Mouse (Mus musculus) intestine, embryonic 16.5 days (tissue): ENCODE results near the gene Klk1b8. TPM values are rescaled to one million over a fixed set of nuclear protein-coding genes. Genes with fewer than 3 reads are reported as not detected.
"Not testable (repeated sequence)": the region's sequence is repeated elsewhere in the genome, so short reads cannot be mapped to it uniquely, and the experiment has no call there.

ENCODE experiments used
- ATAC-seq: fragments of 200-750 bp; cut with Nextera tagmentation; 2 replicates; pipeline ENCODE4 v1.8.0; 2017; ENCODE audit warnings: moderate TSS enrichment, moderate library complexity
- H3K27ac ChIP-seq: fragments of 300-500 bp; sonication (generic); 2 replicates; pipeline ENCODE4 v1.5.1; 2014; ENCODE audit warnings: mild to moderate bottlenecking, low read length
- H3K27me3 ChIP-seq: fragments of 300-500 bp; sonication (generic); replicated peaks from 2 replicates; pipeline ENCODE4 v1.6.1; 2014; ENCODE audit warnings: low read length, control low read depth, mixed read lengths; ENCODE audit not compliant: control insufficient read depth, insufficient read depth
- H3K36me3 ChIP-seq: fragments of 300-500 bp; sonication (generic); 2 replicates; pipeline ENCODE4 v1.6.1; 2014; ENCODE audit warnings: low read length, control low read depth; ENCODE audit not compliant: control insufficient read depth, insufficient read depth
- H3K4me1 ChIP-seq: fragments of 300-500 bp; sonication (generic); 2 replicates; pipeline ENCODE4 v1.6.1; 2014; ENCODE audit warnings: low read length, control low read depth, mixed read lengths; ENCODE audit not compliant: control insufficient read depth, insufficient read depth
- H3K4me2 ChIP-seq: fragments of 300-500 bp; sonication (generic); 2 replicates; pipeline ENCODE4 v1.6.1; 2014; ENCODE audit warnings: low read depth, low read length, control low read depth
- H3K4me3 ChIP-seq: fragments of 300-500 bp; sonication (generic); 2 replicates; pipeline ENCODE4 v1.5.1; 2014; ENCODE audit warnings: mild to moderate bottlenecking, low read length
- H3K9ac ChIP-seq: fragments of 300-500 bp; sonication (generic); 2 replicates; pipeline ENCODE4 v1.6.1; 2014; ENCODE audit warnings: low read depth, low read length
- H3K9me3 ChIP-seq: fragments of 300-500 bp; sonication (generic); 2 replicates; pipeline ENCODE4 v1.6.1; 2016; ENCODE audit warnings: low read length, control low read depth; ENCODE audit not compliant: control insufficient read depth
- WGBS: fragments of 180-500 bp; shearing (Covaris S2); extraction: QIAGEN DNeasy Blood & Tissue Kit; methylation state at CpG from one replicate; pipeline ENCODE4 v1.1.7; 2014; 5-methylcytosine and 5-hydroxymethylcytosine counted together
- polyA plus RNA-seq: library from polyadenylated mRNA; unstranded; fragments of >200 nt; fragmentation: Nextera tagmentation; extraction: Ambion mirVana; gene quantifications from 2 replicates; pipeline ENCODE4 v1.2.1, GENCODE M21; 2015

The Klk1b8 gene
- polyA plus RNA-seq, 1 experiment from 2014 or later, result 1.2 TPM

GRCm38 (mm10) chr7:43975761-43976160 is 25.3 kb downstream of the Klk1b8 start, which contains the start of gene Klk1b9:
Gene Klk1b9 (plus strand): TSS chr7:43976061.
- ATAC-seq, H3K27ac ChIP-seq, H3K9me3 ChIP-seq, H3K36me3 ChIP-seq, H3K4me1 ChIP-seq, H3K27me3 ChIP-seq, H3K4me3 ChIP-seq, H3K4me2 ChIP-seq, H3K9ac ChIP-seq: not testable (repeated sequence)
- 80% methylated on average over 1 of the region's 1 CpGs for WGBS

GRCm38 (mm10) chr7:43985657-43986056 is 35.2 kb downstream of the Klk1b8 start:
- Histone ChIP-seq H3K36me3 (no peaks in the 10 kb centered on the region), H3K27ac (no peak overlapping the region), H3K27me3 (no peaks in the 10 kb centered on the region), H3K9ac (no peak overlapping the region), H3K4me3 (no peak overlapping the region), H3K4me1 (no peaks in the 10 kb centered on the region), H3K9me3 (no peaks in the 10 kb centered on the region), H3K4me2 (no peak overlapping the region)
- ATAC-seq, result no peak

- H3K4me3 ChIP-seq, ATAC-seq, H3K27ac ChIP-seq, H3K9ac ChIP-seq, H3K4me1 ChIP-seq, H3K4me2 ChIP-seq, H3K27me3 ChIP-seq, H3K9me3 ChIP-seq, H3K36me3 ChIP-seq: not testable (repeated sequence)
- WGBS, result 83% methylated on average over 1 of the region's 1 CpGs
These were observed 44.4 kb downstream of the Klk1b8 start for GRCm38 (mm10) chr7:43994821-43995220.

- H3K9me3 ChIP-seq, H3K27me3 ChIP-seq, H3K4me2 ChIP-seq, H3K27ac ChIP-seq, H3K9ac ChIP-seq, ATAC-seq, H3K4me3 ChIP-seq, H3K4me1 ChIP-seq, H3K36me3 ChIP-seq: not testable (repeated sequence)
- WGBS, result 75% methylated on average over 4 of the region's 4 CpGs
These were observed 45.1 kb downstream of the Klk1b8 start, which contains the start of gene Klk1b11 for GRCm38 (mm10) chr7:43995577-43995976. Gene Klk1b11 (plus strand): TSS chr7:43995877.

Other genes with a start within 250 kb of the Klk1b8 start
- gene Klk13, start 238.1 kb upstream of the Klk1b8 start, polyA plus RNA-seq, result 0.27 and 0.33 TPM in 2 replicates
- not detected in 2 replicates for gene Klk12, start 181.8 kb upstream of the Klk1b8 start, polyA plus RNA-seq
- gene Klk11, start 176.1 kb upstream of the Klk1b8 start, polyA plus RNA-seq, result 0.75 and 1.7 TPM in 2 replicates
- 2.5 and 6.3 TPM in 2 replicates for gene Klk10, start 169.6 kb upstream of the Klk1b8 start, polyA plus RNA-seq
- 0.15 TPM in 1 of 2 replicates, not detected in the other for gene Klk9, start 158.8 kb upstream of the Klk1b8 start, polyA plus RNA-seq
- 9.4 and 12.9 TPM in 2 replicates for gene Klk8, start 153.1 kb upstream of the Klk1b8 start, polyA plus RNA-seq
- not detected in 2 replicates for gene Klk7, start 139.4 kb upstream of the Klk1b8 start, polyA plus RNA-seq
- 0.10 TPM in 1 of 2 replicates, not detected in the other for gene Klk6, start 126.2 kb upstream of the Klk1b8 start, polyA plus RNA-seq
- gene Klk5, start 108.7 kb upstream of the Klk1b8 start, polyA plus RNA-seq, result not detected in 2 replicates
- gene Klk4, start 69.5 kb upstream of the Klk1b8 start, polyA plus RNA-seq, result not detected in 2 replicates
- gene Klk15, start 16.9 kb upstream of the Klk1b8 start, polyA plus RNA-seq, result 0.17 TPM in 1 of 2 replicates, not detected in the other
- gene Klk1b1, start 16.1 kb downstream of the Klk1b8 start, polyA plus RNA-seq, result not detected in 2 replicates
- gene Klk1b9, start 25.4 kb downstream of the Klk1b8 start, polyA plus RNA-seq, result not detected in 2 replicates
- not detected in 2 replicates for gene Klk1b11, start 45.2 kb downstream of the Klk1b8 start, polyA plus RNA-seq
- not detected in 2 replicates for gene Klk1b26, start 61.5 kb downstream of the Klk1b8 start, polyA plus RNA-seq
- gene Klk1b27, start 101.6 kb downstream of the Klk1b8 start, polyA plus RNA-seq, result not detected in 2 replicates
- not detected in 2 replicates for gene Klk1b21, start 151.7 kb downstream of the Klk1b8 start, polyA plus RNA-seq
- not detected in 2 replicates for gene Klk1b22, start 162.0 kb downstream of the Klk1b8 start, polyA plus RNA-seq
- 0.20 TPM in 1 of 2 replicates, not detected in the other for gene Klk1b16, start 186.1 kb downstream of the Klk1b8 start, polyA plus RNA-seq
- gene Klk1b24, start 237.6 kb downstream of the Klk1b8 start, polyA plus RNA-seq, result not detected in 2 replicates
- 0.21 and 0.55 TPM in 2 replicates for gene Klk1b3, start 247.5 kb downstream of the Klk1b8 start, polyA plus RNA-seq